In genomic region chr13:52980211-52980950, GRCm38 (mm10) we compare ENCODE assay signal across 8 mouse cellular contexts. TPM values are rescaled to one million over a fixed set of nuclear protein-coding genes. Genes with fewer than 3 reads are reported as not detected.
DNase-seq lines count a peak whose midpoint lies in the region; ATAC-seq and TF ChIP-seq lines count a peak whose summit lies in the region.

No protein-coding gene starts in this region.

- DNase-seq in ES-E14 (ENCODE audit: low read depth, low spot score): peak; percentile 47
- peak; percentile 92 for DNase-seq in brain, embryonic 14.5 days (ENCODE audit: low read depth)
- peak; percentile 86 for DNase-seq in forebrain, embryonic 14.5 days (ENCODE audit: low spot score)
- peak; percentile 81 for DNase-seq in hindbrain, embryonic 10.5 days (ENCODE audit: low spot score)
- DNase-seq in layer of hippocampus, postnatal 10 days (ENCODE audit: low spot score in 2 of 2): peak; percentile 74 to 83
- DNase-seq in ovary, postnatal 10 days (ENCODE audit: low spot score): peak; percentile 59
- DNase-seq in urinary bladder, postnatal 14 days (ENCODE audit: low spot score): peak; percentile 68

- peaks cover 0 to 2% of the 10 kb centered on the region in 2 experiments; a peak in 2 of 4 replicates for H3K4me1 ChIP-seq in ES-E14 (ENCODE audit: control insufficient read depth in 2 of 2, insufficient read depth in 2 of 2, low read length in 2 of 2, poor library complexity in 1 of 2)
- H3K4me1 ChIP-seq in forebrain, embryonic 14.5 days (ENCODE audit: control insufficient read depth, insufficient read depth, low read length): peaks cover 25% of the 10 kb centered on the region
- H3K4me1 ChIP-seq in hindbrain, embryonic 10.5 days (replicated peaks): peaks cover 54% of the 10 kb centered on the region
- H3K4me1 ChIP-seq in lung, embryonic 15.5 days: peaks cover 39% of the 10 kb centered on the region

- no peak overlapping the region for H3K27ac ChIP-seq in ES-E14 (ENCODE audit: insufficient read depth, low read depth, low read length, poor library complexity, severe bottlenecking)
- H3K27ac ChIP-seq in forebrain, embryonic 14.5 days (ENCODE audit: low read depth, low read length): peak overlapping the region; percentile 93
- peak overlapping the region; percentile 92 for H3K27ac ChIP-seq in hindbrain, embryonic 10.5 days
- H3K27ac ChIP-seq in lung, embryonic 15.5 days: peak overlapping the region; percentile 87

- no peak; the same call in 1 of the 2 replicates for TF ChIP-seq CTCF in brain, embryonic 14.5 days (IDR thresholded peaks at IDR 0.05; ENCODE audit: borderline replicate concordance, extremely low read depth, insufficient read depth, insufficient read length)

- H3K4me3 ChIP-seq in ES-E14 (ENCODE audit: insufficient read depth in 1 of 2, low read depth in 1 of 2, low read length in 2 of 2, poor library complexity in 1 of 2, severe bottlenecking in 1 of 2): peak overlapping the region; percentile 86 to 96
- peak overlapping the region; percentile 77 for H3K4me3 ChIP-seq in forebrain, embryonic 14.5 days (ENCODE audit: low read depth, low read length)
- H3K4me3 ChIP-seq in hindbrain, embryonic 10.5 days: peak overlapping the region; percentile 71
- H3K4me3 ChIP-seq in lung, embryonic 15.5 days: peak overlapping the region; percentile 69

- ATAC-seq in forebrain, embryonic 14.5 days: peak; percentile 74
- ATAC-seq in lung, embryonic 15.5 days (ENCODE audit: borderline replicate concordance, extremely low read depth, low FRiP score, low TSS enrichment): peak; percentile 56

- 0 out of 2 replicates have a peak, but pooled peaks have one; percentile 12 for TF ChIP-seq POLR2A in brain, embryonic 14.5 days (IDR thresholded peaks at IDR 0.05; ENCODE audit: borderline replicate concordance, extremely low read depth, insufficient read depth, insufficient read length, poor library complexity, severe bottlenecking)

- peak overlapping the region; percentile 77 for H3K9ac ChIP-seq in ES-E14 (ENCODE audit: insufficient read depth, low read depth, low read length, poor library complexity, severe bottlenecking)
- H3K9ac ChIP-seq in forebrain, embryonic 14.5 days (ENCODE audit: low read length): peak overlapping the region; percentile 89
- H3K9ac ChIP-seq in lung, embryonic 15.5 days: peak overlapping the region; percentile 68

- H3K4me2 ChIP-seq in forebrain, embryonic 14.5 days (ENCODE audit: low read length): peak overlapping the region; percentile 99
- peak overlapping the region; percentile 94 for H3K4me2 ChIP-seq in lung, embryonic 15.5 days

- WGBS in forebrain, embryonic 14.5 days: under 1% methylated on average over 74 of the region's 77 CpGs
- WGBS in hindbrain, embryonic 10.5 days: under 1% methylated on average over 77 of the region's 77 CpGs
- under 1% methylated on average over 68 of the region's 77 CpGs for WGBS in lung, embryonic 15.5 days

- no peaks in the 10 kb centered on the region for H3K9me3 ChIP-seq in ES-E14 (ENCODE audit: control insufficient read depth, insufficient read depth, low read depth, low read length)
- no peaks in the 10 kb centered on the region for H3K9me3 ChIP-seq in forebrain, embryonic 14.5 days (replicated peaks; ENCODE audit: control insufficient read depth, low read length)
- H3K9me3 ChIP-seq in hindbrain, embryonic 10.5 days: no peaks in the 10 kb centered on the region
- H3K9me3 ChIP-seq in lung, embryonic 15.5 days: no peaks in the 10 kb centered on the region

- H3K36me3 ChIP-seq in ES-E14 (ENCODE audit: control insufficient read depth, insufficient read depth, low read length, poor library complexity, severe bottlenecking): no peaks in the 10 kb centered on the region
- H3K36me3 ChIP-seq in forebrain, embryonic 14.5 days (ENCODE audit: control insufficient read depth, insufficient read depth, low read length): no peaks in the 10 kb centered on the region
- no peaks in the 10 kb centered on the region for H3K36me3 ChIP-seq in hindbrain, embryonic 10.5 days
- H3K36me3 ChIP-seq in lung, embryonic 15.5 days: no peaks in the 10 kb centered on the region

- in situ Hi-C loops in ES-E14 (cut with MboI; ENCODE audit: low sequenced_read_pairs in 2 of 2, unreplicated experiment in 2 of 2): loop anchor here (10.0 to 25.0 kb wide), 3 partner anchors 146 to 268 kb away; no protein-coding TSS in a partner anchor

- H3K27me3 ChIP-seq in forebrain, embryonic 14.5 days (replicated peaks; ENCODE audit: control insufficient read depth, insufficient read depth, low read length): peaks cover 5% of the 10 kb centered on the region; the same call in 1 of the 2 replicates
- H3K27me3 ChIP-seq in hindbrain, embryonic 10.5 days (ENCODE audit: insufficient read depth, poor library complexity, severe bottlenecking): peaks cover 37% of the 10 kb centered on the region
- peaks cover 3% of the 10 kb centered on the region; the same call in 1 of the 2 replicates for H3K27me3 ChIP-seq in lung, embryonic 15.5 days

TF ChIP-seq in ES-E14, 5 proteins besides CTCF, POLR2A, EP300 and RAD21:
- TF ChIP-seq ZC3H11A (IDR thresholded peaks at IDR 0.05; ENCODE audit: borderline replicate concordance, low read depth, low read length): no peak
TF ChIP-seq in ES-E14: peak in this region for 0.

RNA-seq across cellular contexts. Expression of gene Nfil3, which starts 0.5 kb away (rescaled TPM):
- total RNA-seq in ES-E14 (2012; rRNA removed): 3.9 and 5.8 TPM in 2 replicates
- 9.7 and 16.8 TPM in 2 replicates for polyA plus RNA-seq in brain, embryonic 14.5 days (2012; rRNA removed)
- 38.1 and 53.7 TPM in 2 replicates for polyA plus RNA-seq in forebrain, embryonic 14.5 days (2014; fragmentation: Nextera tagmentation; extraction: Ambion mirVana)
- 21.9 and 25.9 TPM in 2 replicates for polyA plus RNA-seq in hindbrain, embryonic 10.5 days (2016; fragmentation: Nextera tagmentation; extraction: Ambion mirVana)
- total RNA-seq in layer of hippocampus, postnatal 10 days (2021): 10 to 100 TPM; 12.3 to 12.9 TPM
- polyA plus RNA-seq in lung, embryonic 15.5 days (2015; fragmentation: Nextera tagmentation; extraction: Ambion mirVana): 21.8 and 22.3 TPM in 2 replicates

RNA-seq across cellular contexts. Expression of gene Auh, which starts 50.9 kb away (rescaled TPM):
- 14.5 and 16.8 TPM in 2 replicates for total RNA-seq in ES-E14 (2012; rRNA removed)
- 39.7 and 42.9 TPM in 2 replicates for polyA plus RNA-seq in brain, embryonic 14.5 days (2012; rRNA removed)
- polyA plus RNA-seq in forebrain, embryonic 14.5 days (2014; fragmentation: Nextera tagmentation; extraction: Ambion mirVana): 47.9 and 55.9 TPM in 2 replicates
- polyA plus RNA-seq in hindbrain, embryonic 10.5 days (2016; fragmentation: Nextera tagmentation; extraction: Ambion mirVana): 38.3 and 44.5 TPM in 2 replicates
- total RNA-seq in layer of hippocampus, postnatal 10 days (2021): 10 to 100 TPM; 80.7 to 81.5 TPM
- 38.4 and 45.7 TPM in 2 replicates for polyA plus RNA-seq in lung, embryonic 15.5 days (2015; fragmentation: Nextera tagmentation; extraction: Ambion mirVana)
